Mouse (Mus musculus): ENCODE data around the gene Ifitm6. TPM values are rescaled to one million over a fixed set of nuclear protein-coding genes. Genes with fewer than 3 reads are reported as not detected.
"Not testable (repeated sequence)": the region's sequence is repeated elsewhere in the genome, so short reads cannot be mapped to it uniquely, and the experiment has no call there.

Ifitm6 gene
- total RNA-seq, 4 experiments from 2014 or later = 4.9 TPM; not detected in 3

GRCm38 (mm10) chr7:141008938-141009660, 8.6 kb downstream of the Ifitm6 start:
- peak; percentile 90 for DNase-seq (ENCODE audit: low spot score)

GRCm38 (mm10) chr7:141008312-141008761, 9.4 kb downstream of the Ifitm6 start:
- peak; percentile 42 for DNase-seq (ENCODE audit: low spot score)

- no peak for DNase-seq (ENCODE audit: low spot score)
These were observed 10.8 kb downstream of the Ifitm6 start for GRCm38 (mm10) chr7:141006914-141007313.

GRCm38 (mm10) chr7:141006446-141006845, 11.3 kb downstream of the Ifitm6 start:
- DNase-seq (ENCODE audit: low spot score) = no peak

- DNase-seq (ENCODE audit: low spot score) = no peak
These were observed 14.3 kb downstream of the Ifitm6 start for GRCm38 (mm10) chr7:141003248-141004010.

GRCm38 (mm10) chr7:141000881-141001708, 16.6 kb downstream of the Ifitm6 start:
- no peak for DNase-seq (ENCODE audit: low spot score)

- DNase-seq (ENCODE audit: low spot score) = no peak
These were observed 18.6 kb downstream of the Ifitm6 start for GRCm38 (mm10) chr7:140998853-140999700.

GRCm38 (mm10) chr7:140997817-140998216, 19.9 kb downstream of the Ifitm6 start:
- DNase-seq (ENCODE audit: low spot score) = no peak

- DNase-seq (ENCODE audit: low spot score) = no peak
These were observed 26.5 kb downstream of the Ifitm6 start for GRCm38 (mm10) chr7:140991117-140991689.

- DNase-seq (ENCODE audit: low spot score) = no peak
These were observed 27.1 kb downstream of the Ifitm6 start for GRCm38 (mm10) chr7:140990622-140991021.

- DNase-seq (ENCODE audit: low spot score) = no peak
These were observed 27.5 kb downstream of the Ifitm6 start for GRCm38 (mm10) chr7:140990185-140990584.

GRCm38 (mm10) chr7:140989022-140989421, 28.7 kb downstream of the Ifitm6 start:
- DNase-seq (ENCODE audit: low spot score) = no peak

GRCm38 (mm10) chr7:140987182-140988138, 30.3 kb downstream of the Ifitm6 start:
- DNase-seq (ENCODE audit: low spot score) = no peak

GRCm38 (mm10) chr7:140982971-140983370, 34.8 kb downstream of the Ifitm6 start:
- no peak for DNase-seq (ENCODE audit: low spot score)

GRCm38 (mm10) chr7:140981704-140982103, 36.0 kb downstream of the Ifitm6 start:
- no peak for DNase-seq (ENCODE audit: low spot score)

- not testable (repeated sequence) for DNase-seq (ENCODE audit: low spot score)
These were observed 41.0 kb downstream of the Ifitm6 start for GRCm38 (mm10) chr7:140976720-140977119.

GRCm38 (mm10) chr7:140975465-140975864, 42.3 kb downstream of the Ifitm6 start:
- no peak for DNase-seq (ENCODE audit: low spot score)

GRCm38 (mm10) chr7:140974940-140975339, 42.8 kb downstream of the Ifitm6 start:
- DNase-seq (ENCODE audit: low spot score) = no peak

- DNase-seq (ENCODE audit: low spot score) = no peak
These were observed 44.1 kb downstream of the Ifitm6 start for GRCm38 (mm10) chr7:140973396-140974165.

Data from heart, adult 8-10 months (tissue).